Mouse (Mus musculus) embryonic fibroblast, embryonic 13.5 days (primary cell): Measurements from ENCODE around the gene Dock9. TPM values are rescaled to one million over a fixed set of nuclear protein-coding genes. Genes with fewer than 3 reads are reported as not detected.

ENCODE experiments used
- H3K27ac ChIP-seq: 2 replicates; pipeline ENCODE4 v1.5.1; 2012; ENCODE audit warnings: low read length, control low read depth, inconsistent platforms; ENCODE audit not compliant: insufficient read depth
- H3K4me1 ChIP-seq: 2 replicates; pipeline ENCODE4 v1.6.1; 2011; ENCODE audit warnings: low read length; ENCODE audit not compliant: control insufficient read depth, insufficient read depth
- H3K4me3 ChIP-seq: 2 replicates; pipeline ENCODE4 v1.5.1; 2011; ENCODE audit warnings: mild to moderate bottlenecking, control low read depth, low read length; ENCODE audit not compliant: insufficient read depth
- CTCF ChIP-seq: IDR thresholded peaks from 2 replicates; pipeline ENCODE4 v1.5.1; 2011; ENCODE audit warnings: mild to moderate bottlenecking, control low read depth, low read length, moderate library complexity, borderline replicate concordance; ENCODE audit not compliant: insufficient read depth
- POLR2A ChIP-seq: IDR thresholded peaks from 2 replicates; pipeline ENCODE4 v1.6.1; 2011; ENCODE audit warnings: low read depth, mild to moderate bottlenecking, control low read depth, low read length, moderate library complexity
- polyA plus RNA-seq: library from polyadenylated mRNA; stranded (reverse); fragments of >200 nt; gene quantifications from 2 replicates; pipeline ENCODE4 v1.2.4, GENCODE M21; 2011; ENCODE audit warnings: low read depth; ENCODE audit not compliant: missing spikeins, insufficient read length

Gene Dock9
- polyA plus RNA-seq, 1 experiment = 10.2 TPM

GRCm38 (mm10) chr14:121549834-121550233 is 247.8 kb downstream of the Dock9 start:
- TF ChIP-seq CTCF (no peak), POLR2A (no peak)
- Histone ChIP-seq H3K4me1 (peaks cover 8% of the 10 kb centered on the region), H3K27ac (no peak overlapping the region), H3K4me3 (no peak overlapping the region)

GRCm38 (mm10) chr14:121547745-121548144 is 249.9 kb downstream of the Dock9 start:
- no peak for TF ChIP-seq CTCF
- TF ChIP-seq POLR2A = no peak
- Histone ChIP-seq H3K4me3 (no peak overlapping the region), H3K27ac (no peak overlapping the region), H3K4me1 (peaks cover 8% of the 10 kb centered on the region)

GRCm38 (mm10) chr14:121546621-121547020 is 251.0 kb downstream of the Dock9 start:
- Histone ChIP-seq H3K27ac (no peak overlapping the region), H3K4me1 (peaks cover 8% of the 10 kb centered on the region), H3K4me3 (no peak overlapping the region)
- TF ChIP-seq CTCF (no peak), POLR2A (no peak)

GRCm38 (mm10) chr14:121545551-121546331 is 251.9 kb downstream of the Dock9 start:
- Histone ChIP-seq H3K27ac (no peak overlapping the region), H3K4me3 (no peak overlapping the region), H3K4me1 (peaks cover 8% of the 10 kb centered on the region)
- TF ChIP-seq CTCF (no peak), POLR2A (no peak)

- TF ChIP-seq CTCF = no peak
- no peak for TF ChIP-seq POLR2A
- no peaks in the 10 kb centered on the region for H3K4me1 ChIP-seq
- H3K4me3 ChIP-seq = no peak overlapping the region
- H3K27ac ChIP-seq = no peak overlapping the region
Observed at GRCm38 (mm10) chr14:121541262-121541661, 256.4 kb downstream of the Dock9 start.

- H3K4me3 ChIP-seq = no peak overlapping the region
- TF ChIP-seq POLR2A = no peak
- TF ChIP-seq CTCF = no peak
- no peaks in the 10 kb centered on the region for H3K4me1 ChIP-seq
- no peak overlapping the region for H3K27ac ChIP-seq
Observed at GRCm38 (mm10) chr14:121534501-121534900, 263.1 kb downstream of the Dock9 start.

- no peak overlapping the region for H3K4me3 ChIP-seq
- H3K4me1 ChIP-seq = no peaks in the 10 kb centered on the region
- TF ChIP-seq CTCF (no peak), POLR2A (no peak)
- no peak overlapping the region for H3K27ac ChIP-seq
Observed at GRCm38 (mm10) chr14:121530853-121531252, 266.8 kb downstream of the Dock9 start.

GRCm38 (mm10) chr14:121527883-121528282 is 269.8 kb downstream of the Dock9 start:
- no peak overlapping the region for H3K27ac ChIP-seq
- no peak overlapping the region for H3K4me3 ChIP-seq
- H3K4me1 ChIP-seq = no peaks in the 10 kb centered on the region
- no peak for TF ChIP-seq CTCF
- no peak for TF ChIP-seq POLR2A

- TF ChIP-seq POLR2A (no peak), CTCF (no peak)
- Histone ChIP-seq H3K4me3 (no peak overlapping the region), H3K4me1 (no peaks in the 10 kb centered on the region), H3K27ac (no peak overlapping the region)
Observed at GRCm38 (mm10) chr14:121527201-121527600, 270.4 kb downstream of the Dock9 start.

GRCm38 (mm10) chr14:121521709-121522108 is 275.9 kb downstream of the Dock9 start:
- TF ChIP-seq CTCF = no peak
- TF ChIP-seq POLR2A = no peak
- no peak overlapping the region for H3K27ac ChIP-seq
- no peak overlapping the region for H3K4me3 ChIP-seq
- H3K4me1 ChIP-seq = 0 out of 2 replicates have a peak, but pooled peaks cover 6% of the 10 kb centered on the region
